Mouse (Mus musculus) brain, embryonic 14.5 days (tissue): ENCODE measurements at regions not wholly inside any gene's neighbourhood (a gene's known extent, or its start where the extent isn't known, plus 50 kb on each side); places are given as distances from the start of the nearest gene placed in this dataset.

ENCODE experiments used
- CTCF ChIP-seq: fragments of 200-500 bp; IDR thresholded peaks from 2 replicates; pipeline ENCODE4 v1.5.1; 2012; ENCODE audit warnings: inconsistent platforms, mild to moderate bottlenecking, moderate library complexity, borderline replicate concordance; ENCODE audit not compliant: insufficient read depth, insufficient read length; ENCODE audit errors: extremely low read depth
- POLR2A ChIP-seq: fragments of 200-500 bp; IDR thresholded peaks from 2 replicates; pipeline ENCODE4 v1.6.1; 2012; ENCODE audit warnings: mild to moderate bottlenecking, inconsistent platforms, borderline replicate concordance; ENCODE audit not compliant: poor library complexity, insufficient read depth, insufficient read length, severe bottlenecking; ENCODE audit errors: extremely low read depth

DNA sequence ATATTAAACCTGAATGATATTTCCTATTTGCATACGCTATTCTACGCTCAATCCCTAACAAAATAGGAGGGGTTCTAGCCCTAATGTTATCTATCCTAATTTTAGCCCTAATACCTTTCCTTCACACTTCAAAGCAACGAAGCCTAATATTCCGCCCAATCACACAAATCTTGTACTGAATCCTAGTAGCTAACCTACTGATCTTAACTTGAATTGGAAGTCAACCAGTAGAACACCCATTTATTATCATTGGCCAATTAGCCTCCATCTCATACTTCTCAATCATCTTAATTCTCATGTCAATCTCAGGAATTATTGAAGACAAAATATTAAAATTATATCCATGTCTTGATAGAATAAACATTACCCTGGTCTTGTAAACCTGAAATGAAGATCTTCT, 829.1 kb upstream of the Tyrp1 start:
- TF ChIP-seq CTCF (no peak), POLR2A (no peak)
